Mouse (Mus musculus) liver, embryonic 14.5 days (tissue): Measurements from ENCODE around the gene Rnaseh2c.

Experiments
- CTCF ChIP-seq: IDR thresholded peaks from 2 replicates; pipeline ENCODE4 v1.5.1; 2016; ENCODE audit warnings: antibody characterized with exemption, low read depth, control low read depth
- EP300 ChIP-seq: IDR thresholded peaks from 2 replicates; pipeline ENCODE4 v1.6.1; 2016; ENCODE audit warnings: antibody characterized with exemption, low read depth

DNA sequence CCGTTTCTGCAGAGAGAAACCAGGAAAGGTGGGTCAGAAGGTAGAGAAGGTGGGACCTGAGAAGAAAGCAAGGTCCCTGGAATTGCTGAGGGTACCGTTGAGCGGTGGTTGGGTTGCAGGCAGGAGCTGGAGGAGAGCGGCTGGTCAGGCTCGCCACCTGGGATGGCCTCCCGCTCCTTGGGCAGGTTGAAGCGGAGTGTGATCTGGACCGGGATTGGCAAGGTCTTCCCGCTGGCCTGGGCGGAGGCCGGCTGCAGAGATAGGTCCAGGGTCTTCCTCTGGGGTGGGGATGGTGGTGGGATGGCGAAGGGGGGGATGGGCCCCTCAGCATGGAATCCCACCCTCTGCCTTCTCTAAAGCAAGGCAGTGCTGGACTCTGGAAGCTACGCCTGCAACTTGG is 7.0 kb downstream of the Rnaseh2c start:
- TF ChIP-seq CTCF = no peak
- TF ChIP-seq EP300 = no peak
